Mouse (Mus musculus) left cerebral cortex, postnatal 25 days (tissue): ENCODE measurements around the gene Adam33. TPM values are rescaled to one million over a fixed set of nuclear protein-coding genes. Genes with fewer than 3 reads are reported as not detected.

Source experiments
- DNase-seq, 2 experiments: peaks; one replicate each; pipeline ENCODE4 v3.0.0; 2022; ENCODE audit warnings: low spot score in 2 of 2, mixed read lengths in 1 of 2
- intact Hi-C: fragments of 180-260 bp; cut with DNase I; formaldehyde crosslinking; loops from one replicate; pipeline ENCODE4 v1.15.1; 2025
- total RNA-seq, 2 experiments: library from RNA; stranded (reverse); gene quantifications; 2 replicates each; pipeline ENCODE4 v1.2.3; 2021

Adam33 gene
- total RNA-seq, 2 experiments from 2014 or later = 4.1 to 6.9 TPM

DNA sequence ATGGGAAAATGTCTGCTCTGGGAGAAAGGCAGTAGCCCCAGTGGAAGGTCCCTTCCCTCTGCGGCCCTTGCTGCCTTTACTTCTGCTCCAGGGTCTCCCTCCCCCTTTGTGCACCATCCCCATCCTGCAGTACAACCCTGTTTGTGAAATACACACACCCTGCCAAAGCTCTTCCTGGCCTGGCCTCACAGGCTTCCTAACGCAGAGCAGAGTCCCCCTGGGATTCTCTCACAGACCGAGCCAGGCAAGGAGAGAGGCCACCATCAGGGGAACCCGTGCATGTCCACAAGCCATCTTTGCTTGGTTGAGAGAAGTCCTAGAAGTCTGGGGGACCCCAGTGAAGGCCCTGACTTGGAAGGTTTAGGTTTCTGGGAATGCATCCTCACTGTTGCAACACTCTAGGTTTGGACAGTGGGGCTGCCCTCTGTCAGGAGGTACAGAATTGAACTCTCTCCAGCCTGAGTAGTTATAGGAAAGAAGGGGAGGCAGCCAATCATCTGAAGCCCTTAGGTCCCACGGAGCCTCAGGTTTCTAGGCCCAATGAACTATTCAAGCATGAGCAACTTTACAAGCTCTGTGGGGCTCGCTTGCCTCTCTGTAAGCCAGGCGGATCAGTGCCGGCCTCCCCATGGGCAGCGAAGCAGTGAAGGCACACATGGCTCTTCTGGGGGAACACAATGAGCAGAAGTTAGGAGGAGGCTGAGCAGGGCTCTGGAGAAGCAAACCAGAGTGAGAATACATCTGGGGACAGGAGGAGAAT lies 3.7 kb downstream of the Adam33 start:
- DNase-seq = no peak
- intact Hi-C loops = no loop called here

- DNase-seq = peak in 1 of 2 experiments; percentile 51
- intact Hi-C loops = no loop called here
These were observed 4.2 kb downstream of the Adam33 start for GRCm38 (mm10) chr2:131059377-131059776.

DNA sequence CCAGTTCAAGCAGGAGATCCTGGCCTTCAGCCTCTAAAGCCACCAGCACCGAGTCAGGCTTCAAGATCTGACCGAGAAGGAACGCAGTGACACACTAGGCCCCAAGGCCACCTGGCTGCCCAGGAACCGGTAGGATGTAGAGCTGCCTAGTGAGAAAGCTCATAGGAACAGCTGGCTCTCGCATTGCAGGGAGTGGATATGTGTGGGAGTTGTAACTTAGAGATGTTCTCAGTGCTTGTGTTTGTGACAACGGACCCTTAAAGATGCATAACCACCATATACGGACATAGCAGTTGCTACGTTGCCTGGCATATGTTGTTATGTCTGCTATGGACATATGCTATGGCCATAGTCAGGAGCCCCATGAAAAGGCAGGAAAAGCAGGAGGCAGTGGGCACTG lies 4.9 kb downstream of the Adam33 start:
- intact Hi-C loops = no loop called here
- DNase-seq = peak in 1 of 2 experiments; percentile 44

GRCm38 (mm10) chr2:131056191-131056590 lies 7.4 kb downstream of the Adam33 start:
- intact Hi-C loops = no loop called here
- DNase-seq = no peak

- intact Hi-C loops = no loop called here
- DNase-seq = no peak
These were observed 8.0 kb downstream of the Adam33 start for GRCm38 (mm10) chr2:131055631-131056030.

GRCm38 (mm10) chr2:131054646-131055264 lies 8.9 kb downstream of the Adam33 start:
- intact Hi-C loops = no loop called here
- DNase-seq = no peak

GRCm38 (mm10) chr2:131053851-131054645 lies 9.6 kb downstream of the Adam33 start:
- DNase-seq = no peak
- intact Hi-C loops = no loop called here

- intact Hi-C loops = no loop called here
- no peak for DNase-seq
These were observed 10.7 kb downstream of the Adam33 start for GRCm38 (mm10) chr2:131052862-131053418.

- DNase-seq = no peak
- intact Hi-C loops = no loop called here
These were observed 11.6 kb downstream of the Adam33 start for GRCm38 (mm10) chr2:131052043-131052442.

GRCm38 (mm10) chr2:131046025-131046424 lies 17.6 kb downstream of the Adam33 start:
- no peak for DNase-seq
- intact Hi-C loops = no loop called here

- DNase-seq = no peak
- intact Hi-C loops = loop anchor here (5.0 kb wide), 1 partner anchor 117 kb away; the partner anchor contains the start of gene 1700037H04Rik
These were observed 18.5 kb downstream of the Adam33 start for GRCm38 (mm10) chr2:131044989-131045720.

DNA sequence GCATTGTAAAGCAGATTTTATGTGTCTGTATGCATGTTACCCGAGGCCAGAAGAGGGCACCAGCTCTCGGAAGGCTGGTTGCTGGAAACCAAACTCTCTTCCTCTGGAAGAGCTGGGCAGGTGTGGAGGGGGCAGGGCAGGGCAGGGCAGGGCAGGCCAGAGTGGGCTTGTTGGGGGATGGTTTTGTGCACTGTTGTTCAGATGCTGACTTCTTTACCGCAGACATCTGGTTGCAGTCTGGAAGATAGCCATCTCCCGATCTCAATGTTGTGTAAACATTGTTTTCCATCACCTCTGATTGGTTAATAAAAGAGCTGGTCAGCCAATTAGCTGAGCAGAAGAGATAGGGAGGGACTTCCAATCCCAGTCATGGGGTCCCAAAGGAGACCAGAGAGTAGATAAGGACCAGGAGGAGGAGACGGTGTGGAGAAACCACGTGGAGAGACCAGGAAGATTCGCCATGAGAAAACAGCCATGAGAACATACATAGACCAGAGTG lies 19.2 kb downstream of the Adam33 start:
- no peak for DNase-seq
- intact Hi-C loops = loop anchor here (5.0 kb wide), 1 partner anchor 118 kb away; the partner anchor contains the start of gene 1700037H04Rik

- intact Hi-C loops = loop anchor here (5.0 kb wide), 1 partner anchor 119 kb away; the partner anchor contains the start of gene 1700037H04Rik
- no peak for DNase-seq
These were observed 20.6 kb downstream of the Adam33 start, which contains the start of gene Gfra4 for GRCm38 (mm10) chr2:131042988-131043387. Gfra4 (minus strand) TSS chr2:131043088.

GRCm38 (mm10) chr2:131040854-131041825 lies 22.5 kb downstream of the Adam33 start:
- intact Hi-C loops = loop anchor here (5.0 kb wide), 1 partner anchor 121 kb away; the partner anchor contains the start of gene 1700037H04Rik

DNA sequence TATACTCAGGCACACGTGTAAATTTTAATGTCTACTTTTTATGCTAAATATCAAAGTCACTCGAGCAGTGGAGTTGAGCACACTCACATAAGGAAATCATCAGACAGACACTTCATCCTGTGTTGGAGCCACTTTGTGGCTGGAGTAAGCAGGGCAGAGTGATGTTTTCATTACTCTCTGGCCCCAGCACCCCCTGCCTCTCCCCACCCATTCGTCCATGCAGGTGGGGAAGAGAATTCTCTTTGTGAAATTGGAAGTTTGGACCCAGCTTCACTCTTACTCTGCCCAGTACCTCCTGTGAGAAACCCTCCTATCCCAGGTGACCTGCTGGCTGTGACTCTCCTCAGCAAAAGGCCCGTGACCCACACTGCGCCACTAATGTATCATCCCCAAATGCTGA lies 24.9 kb downstream of the Adam33 start:
- no peak for DNase-seq
- intact Hi-C loops = no loop called here

More at GRCm38 (mm10) chr2:131040854-131041825, 22.5 kb downstream of the Adam33 start:
- DNase-seq = peak; percentile 89 to 91

GRCm38 (mm10) chr2:131038197-131038596 lies 25.4 kb downstream of the Adam33 start:
- no peak for DNase-seq
- intact Hi-C loops = no loop called here

GRCm38 (mm10) chr2:131037226-131037990 lies 26.2 kb downstream of the Adam33 start:
- intact Hi-C loops = no loop called here
- DNase-seq = peak in 1 of 2 experiments; percentile 57
